Mouse (Mus musculus) right cerebral cortex, adult 2 months (tissue): ENCODE measurements at regions not wholly inside any gene's neighbourhood (a gene's known extent, or its start where the extent isn't known, plus 50 kb on each side); places are given as distances from the start of the nearest gene placed in this dataset.

ENCODE experiments used
- DNase-seq, 2 experiments: peaks; one replicate each; pipeline ENCODE4 v3.0.0; 2021 to 2022; ENCODE audit warnings: low spot score in 2 of 2

DNA sequence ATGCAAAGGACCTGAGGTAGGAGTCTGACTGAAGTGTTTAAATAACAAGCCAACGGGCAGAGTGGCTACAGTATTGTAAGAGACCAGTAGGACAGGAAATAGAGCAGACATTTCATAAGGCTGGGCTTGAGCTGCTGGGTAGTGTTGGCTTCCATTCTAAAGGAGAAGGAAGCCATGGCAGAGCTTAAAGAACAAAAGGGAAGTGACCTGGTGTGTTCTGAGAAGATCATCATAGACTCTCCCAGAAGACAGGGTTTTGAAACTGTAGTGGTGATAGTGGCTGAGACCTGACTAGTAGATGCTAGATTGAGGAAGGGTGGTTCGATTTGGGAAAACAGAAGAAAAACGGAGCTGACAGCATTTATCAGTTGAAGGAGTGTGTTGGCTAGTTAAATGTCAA, 514.1 kb upstream of the Zfp462 start:
- DNase-seq, result no peak

DNA sequence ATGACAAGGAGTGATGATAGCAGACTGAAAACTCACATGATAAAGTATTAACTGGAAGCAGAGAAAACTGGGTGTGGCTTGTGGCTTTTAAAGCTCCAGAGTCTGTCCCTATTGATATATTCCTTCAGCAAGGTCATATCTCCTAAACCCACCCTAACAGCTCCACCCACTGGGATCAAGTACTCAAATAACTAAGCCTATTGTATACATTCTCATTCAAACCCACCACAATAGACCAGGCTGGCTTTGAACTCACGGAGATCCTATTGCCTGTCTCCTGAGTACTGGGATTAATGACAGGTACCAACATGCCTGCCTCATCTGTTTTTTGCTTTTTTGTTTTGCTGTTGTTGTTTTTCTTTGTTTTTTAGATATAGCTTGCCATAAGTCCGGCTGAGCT, 484.3 kb upstream of the Zfp462 start:
- no peak for DNase-seq

DNA sequence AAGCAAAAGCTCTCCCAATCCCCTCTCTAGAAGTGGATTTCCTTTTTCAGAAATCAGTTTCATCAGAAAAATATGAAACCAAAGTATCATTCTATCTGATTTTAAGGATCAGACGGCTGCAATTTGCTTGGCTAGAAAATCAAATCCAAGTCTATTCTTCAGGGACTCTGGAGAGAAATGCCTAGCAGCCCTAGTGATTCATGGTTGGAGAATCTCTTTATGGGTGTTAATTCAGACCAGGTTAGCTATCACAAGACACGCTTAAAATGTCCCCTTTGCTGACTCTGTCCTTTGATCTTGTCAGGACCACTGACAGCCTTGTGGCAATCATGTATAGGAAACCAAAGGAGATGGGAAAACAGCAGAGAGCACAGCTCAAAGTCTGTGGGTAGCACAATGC, 475.7 kb upstream of the Zfp462 start:
- DNase-seq, result no peak

DNA sequence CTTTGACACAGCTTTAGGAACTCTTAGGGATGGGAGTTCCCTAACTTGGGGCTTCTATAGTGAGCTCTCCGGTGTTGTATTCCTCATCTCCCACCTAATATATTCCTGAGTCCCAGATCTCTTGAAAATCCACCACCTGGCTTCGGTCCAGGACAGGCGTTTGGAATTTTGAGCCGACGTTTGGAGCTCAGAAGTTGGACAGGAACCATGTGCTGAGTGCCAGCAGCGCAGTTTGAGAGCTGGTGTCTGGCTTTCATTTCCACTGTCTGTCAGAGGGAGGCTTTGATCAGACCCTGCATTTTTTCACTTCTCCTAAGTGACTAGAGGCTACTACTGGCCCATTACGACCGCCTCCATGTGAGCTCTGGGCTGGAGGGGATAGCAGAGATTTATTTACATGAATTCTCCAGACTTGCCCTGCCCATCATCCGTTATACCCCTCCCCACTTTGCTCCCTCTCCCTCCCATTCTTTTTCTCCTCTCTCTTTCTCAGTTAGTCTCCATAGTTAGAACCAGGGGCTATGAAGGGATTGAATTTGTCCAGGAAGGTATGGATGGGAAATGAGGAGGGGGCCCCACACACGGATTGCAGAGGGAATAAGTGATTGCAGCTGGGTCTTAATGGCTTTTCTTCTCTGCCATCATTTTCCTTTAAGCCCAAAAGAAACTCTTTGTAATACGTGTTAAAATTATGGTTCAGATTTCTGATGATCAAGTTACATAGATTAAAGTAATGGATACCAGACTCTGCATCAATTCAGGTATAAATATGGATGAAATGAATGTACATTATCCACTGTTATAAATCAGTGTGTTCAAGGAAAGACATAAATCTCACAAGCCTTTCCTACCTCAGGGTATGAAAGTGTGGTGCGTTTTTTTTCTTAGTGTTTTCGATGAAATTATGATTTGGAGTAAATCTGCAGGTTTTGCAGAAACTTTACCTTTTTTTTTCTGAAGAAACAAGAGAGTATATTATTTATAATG, 474.5 kb upstream of the Zfp462 start:
- DNase-seq, result peak; percentile 21 to 23

DNA sequence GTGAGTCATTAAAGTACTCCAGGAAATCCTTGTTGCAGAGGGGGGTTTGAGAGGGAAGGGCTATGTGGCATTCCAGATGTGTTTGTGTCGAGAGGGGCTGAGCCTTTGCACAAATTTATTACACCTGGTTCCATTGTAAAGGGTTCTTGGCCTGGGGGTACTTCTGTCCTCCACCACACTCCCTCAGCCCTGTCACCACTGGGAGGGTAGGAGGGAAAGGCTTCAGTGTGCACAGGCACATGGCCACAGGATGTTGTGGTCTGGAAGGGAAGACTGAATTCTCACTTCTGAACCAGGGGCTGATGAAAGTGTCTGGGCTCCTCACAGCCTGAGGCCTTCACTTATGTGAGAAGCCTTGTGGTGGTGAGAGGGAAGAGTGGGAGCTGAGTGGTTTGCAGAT, 473.8 kb upstream of the Zfp462 start:
- DNase-seq, result no peak

DNA sequence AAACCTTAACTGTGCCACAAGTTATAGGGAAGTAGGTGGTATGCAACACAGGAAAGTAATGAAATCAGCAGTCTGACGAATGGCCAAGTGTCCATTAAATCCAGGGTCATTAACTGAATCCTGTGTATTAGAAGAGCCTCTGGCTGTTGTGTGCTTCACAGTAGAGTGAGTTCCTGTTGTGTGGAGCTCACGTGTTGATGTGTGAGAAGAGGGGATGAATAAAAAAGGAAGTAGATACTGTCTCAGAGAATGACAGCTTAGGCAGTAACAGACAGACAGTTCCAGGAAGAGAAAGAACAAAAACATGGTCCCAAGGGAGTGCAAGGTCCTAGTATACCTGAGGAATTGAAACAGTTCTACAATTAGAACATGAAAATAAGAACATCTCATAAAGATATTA, 463.1 kb upstream of the Zfp462 start:
- DNase-seq, result no peak

DNA sequence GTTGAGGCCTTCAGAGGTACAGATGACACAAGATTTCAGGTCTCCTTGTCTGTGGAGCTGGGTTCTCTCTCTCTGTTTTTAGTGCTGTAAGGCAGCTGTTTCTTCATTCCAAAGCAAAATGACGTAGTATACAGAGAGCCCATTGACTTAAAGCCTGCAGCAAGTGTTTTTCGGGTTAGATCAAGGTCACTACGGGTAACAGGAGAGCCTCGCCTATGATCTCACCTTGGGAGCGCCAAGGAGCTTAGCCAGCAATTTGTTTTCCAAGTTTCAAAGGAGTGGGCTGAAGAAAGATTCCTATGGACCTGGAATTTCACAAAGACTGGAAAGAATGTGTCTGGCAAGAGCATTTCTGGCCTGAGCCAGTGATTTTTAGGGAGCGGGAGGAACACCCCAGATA, 451.8 kb upstream of the Zfp462 start:
- DNase-seq, result no peak

DNA sequence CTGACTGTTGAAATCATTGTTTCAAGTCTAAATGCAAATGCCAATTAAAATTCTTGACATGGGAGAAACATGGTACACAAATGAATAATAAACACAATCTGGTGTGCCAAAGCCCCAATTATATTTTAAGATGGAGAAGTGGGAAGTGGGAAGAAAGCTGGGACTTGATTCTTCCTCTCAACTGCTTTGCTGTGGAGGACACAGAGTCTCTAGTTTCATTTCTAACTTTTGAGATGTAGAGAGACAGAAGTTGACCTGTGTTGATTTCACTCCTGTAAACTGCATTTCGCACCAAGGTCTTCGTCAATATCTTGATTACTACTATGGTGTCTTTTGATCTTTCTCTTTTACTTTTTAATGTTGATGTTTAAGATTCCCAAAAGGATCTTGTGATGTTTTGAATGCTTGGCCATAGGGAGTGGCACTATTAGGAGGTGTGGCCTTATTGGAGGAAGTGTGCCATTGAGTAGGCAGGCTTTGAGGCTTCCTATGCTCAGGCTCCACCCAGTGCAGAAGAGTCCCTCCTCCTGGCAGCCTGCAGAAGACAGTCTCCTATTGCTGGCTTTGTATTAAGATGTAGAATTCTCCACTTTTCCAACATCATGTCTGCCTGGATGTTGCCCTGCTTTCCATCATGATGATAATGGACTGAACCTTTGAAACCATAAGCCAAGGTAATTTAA, 447.4 kb upstream of the Zfp462 start:
- DNase-seq, result no peak

DNA sequence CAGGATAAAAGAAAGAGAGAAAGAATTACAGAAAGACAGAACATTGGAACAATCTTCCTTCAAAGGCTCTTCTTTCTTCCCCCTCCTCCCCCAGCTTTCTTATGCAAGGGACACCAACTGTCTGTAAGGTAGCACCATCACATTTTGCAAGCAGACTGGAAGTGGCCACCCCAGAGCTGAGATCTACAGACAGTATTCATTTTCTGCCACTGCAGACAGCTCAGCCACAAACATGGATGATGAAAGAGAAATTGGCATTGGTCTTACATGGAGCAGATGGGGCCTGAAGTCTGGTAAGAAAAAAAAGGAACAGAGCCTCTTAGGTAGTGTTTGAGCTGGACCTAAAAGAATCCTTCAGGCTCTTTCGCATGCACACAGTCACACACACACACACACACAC, 428.9 kb upstream of the Zfp462 start:
- peak; percentile 17 to 21 for DNase-seq

DNA sequence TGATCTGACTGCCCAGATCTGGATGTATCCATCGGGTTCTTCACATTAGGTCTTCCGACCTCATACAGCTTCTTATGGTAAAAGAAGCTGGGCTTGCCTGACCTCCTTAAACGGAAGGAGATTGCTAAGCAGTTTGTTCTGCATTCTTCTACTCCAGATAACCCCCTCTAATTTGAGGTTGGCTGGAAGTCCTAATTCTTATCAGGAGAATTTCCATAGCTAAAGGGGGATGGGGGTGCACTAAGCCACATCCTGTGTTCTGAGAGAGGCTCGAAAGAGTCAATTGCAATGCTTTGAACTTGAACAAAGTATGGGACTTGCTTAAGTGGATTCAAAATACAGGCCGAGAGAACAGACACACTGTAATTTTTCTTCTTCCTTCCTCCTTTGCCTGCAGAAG, 421.6 kb upstream of the Zfp462 start:
- DNase-seq, result no peak

DNA sequence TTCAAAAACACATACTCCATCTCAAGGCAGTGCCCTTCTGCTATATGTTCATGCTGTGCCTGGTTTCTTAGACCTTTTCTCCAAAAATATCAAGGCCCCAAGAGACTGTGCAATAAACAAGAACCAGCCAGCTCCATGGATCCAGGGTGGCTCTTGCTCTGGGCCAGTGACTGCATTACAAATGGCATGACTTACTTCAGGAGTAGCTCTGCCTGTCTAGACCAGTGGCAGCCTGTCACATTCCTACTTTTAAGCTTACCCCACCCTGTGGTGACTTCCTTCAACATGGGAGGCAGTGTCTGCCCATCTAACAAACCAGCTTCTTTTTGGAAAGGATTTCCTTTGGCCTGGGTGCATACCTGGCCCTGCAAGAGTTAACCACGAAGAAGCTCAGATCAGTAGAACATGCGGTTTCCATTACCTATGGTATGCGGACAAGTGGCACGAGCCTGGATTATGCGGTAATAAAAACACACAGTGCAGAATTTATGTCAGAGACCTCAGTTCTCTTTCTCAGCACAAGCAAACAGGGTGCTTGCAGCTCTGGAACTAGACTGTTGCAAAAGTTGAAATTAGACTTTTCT, 418.8 kb upstream of the Zfp462 start:
- DNase-seq, result no peak

DNA sequence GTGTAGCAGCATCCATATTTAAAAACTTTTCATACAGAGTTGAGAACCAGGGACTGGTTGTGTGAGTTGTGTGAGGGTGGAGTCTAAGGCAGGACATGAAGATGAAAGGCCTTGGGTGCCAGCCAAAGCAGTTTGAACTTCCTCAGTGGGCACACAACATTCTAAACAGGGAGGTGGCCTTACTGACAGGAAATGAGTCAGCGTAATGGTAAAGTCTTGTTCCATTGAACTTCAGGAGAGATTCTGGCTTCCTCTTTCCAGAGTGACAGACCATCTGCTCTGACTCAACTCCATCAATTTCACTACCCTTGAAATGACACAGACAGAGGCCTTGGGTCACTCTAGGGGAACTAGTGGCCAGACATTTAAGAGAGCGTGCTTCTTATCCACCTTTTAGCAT, 417.2 kb upstream of the Zfp462 start:
- DNase-seq, result no peak

DNA sequence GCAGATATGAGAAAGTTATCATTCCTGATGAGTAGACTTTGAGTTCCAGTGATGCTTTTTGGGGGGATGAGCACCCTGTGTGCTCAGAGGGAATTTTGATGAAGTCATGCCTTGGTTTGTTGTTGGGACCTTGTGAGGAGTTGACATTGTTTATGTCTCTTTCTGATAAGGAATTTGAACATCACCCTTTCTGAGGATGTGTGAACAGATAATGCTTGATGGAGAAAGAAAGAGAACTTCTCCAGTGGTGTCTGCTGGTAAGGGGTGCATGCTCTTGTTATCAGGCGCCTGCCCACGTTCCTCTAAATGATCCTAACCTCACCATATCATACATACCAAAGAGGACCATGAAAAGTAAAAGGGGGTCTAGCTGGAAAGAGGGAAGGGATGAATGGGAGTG, 413.1 kb upstream of the Zfp462 start:
- no peak for DNase-seq

DNA sequence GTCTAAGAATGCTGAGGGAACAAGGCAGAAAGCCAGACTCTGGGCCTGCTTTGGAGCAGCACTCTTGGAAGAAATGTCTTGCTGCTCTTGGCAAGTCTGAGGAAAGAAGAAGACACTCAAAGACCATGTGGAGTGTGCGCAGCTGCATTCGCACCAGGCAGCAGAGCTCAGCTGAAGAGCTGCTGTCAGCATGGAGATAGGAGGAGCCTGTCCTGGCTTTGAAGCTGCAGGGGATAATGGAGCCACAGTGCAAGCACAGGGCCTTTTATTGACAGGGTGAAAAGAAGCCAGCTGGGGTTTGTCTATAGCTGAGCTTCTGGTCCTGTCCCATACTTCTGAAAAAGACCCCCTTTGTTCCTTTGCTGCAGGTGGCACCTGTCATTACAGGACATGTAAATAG, 411.0 kb upstream of the Zfp462 start:
- DNase-seq, result no peak

DNA sequence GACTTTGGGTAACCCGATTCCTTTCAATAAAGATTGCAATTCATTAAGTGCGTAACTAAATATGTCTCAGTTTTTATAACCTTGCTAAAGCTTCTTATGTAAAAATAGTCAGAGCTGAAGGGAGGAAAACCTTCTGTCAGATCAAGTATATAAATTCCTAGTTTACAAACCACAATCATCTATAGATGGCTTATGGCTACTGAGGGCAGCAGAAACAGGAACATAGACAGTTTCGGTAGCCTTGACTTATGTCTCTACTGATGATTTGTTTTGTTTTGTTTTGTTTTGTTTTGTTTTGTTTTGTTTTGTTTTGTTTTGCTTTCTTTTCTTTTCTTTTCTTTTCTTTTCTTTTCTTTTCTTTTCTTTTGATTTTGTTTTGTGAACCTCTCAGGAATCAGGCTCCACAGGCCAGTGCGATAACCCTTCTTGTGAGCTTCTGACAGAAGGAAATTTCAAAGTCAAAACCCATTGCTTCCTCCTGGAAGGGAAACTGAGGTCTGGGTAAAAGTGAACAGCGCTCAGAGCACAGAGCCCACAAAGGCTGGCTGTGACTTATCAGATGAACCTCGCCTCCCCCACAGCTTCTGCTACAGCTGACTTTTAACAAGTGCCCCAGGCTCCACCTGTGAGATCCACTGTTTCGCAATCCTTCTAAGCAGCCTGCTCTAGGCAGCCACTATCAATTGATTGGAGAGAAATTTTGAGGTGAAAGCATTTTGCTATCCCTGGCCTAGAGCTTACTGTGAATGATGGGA, 391.8 kb upstream of the Zfp462 start:
- DNase-seq, result no peak

DNA sequence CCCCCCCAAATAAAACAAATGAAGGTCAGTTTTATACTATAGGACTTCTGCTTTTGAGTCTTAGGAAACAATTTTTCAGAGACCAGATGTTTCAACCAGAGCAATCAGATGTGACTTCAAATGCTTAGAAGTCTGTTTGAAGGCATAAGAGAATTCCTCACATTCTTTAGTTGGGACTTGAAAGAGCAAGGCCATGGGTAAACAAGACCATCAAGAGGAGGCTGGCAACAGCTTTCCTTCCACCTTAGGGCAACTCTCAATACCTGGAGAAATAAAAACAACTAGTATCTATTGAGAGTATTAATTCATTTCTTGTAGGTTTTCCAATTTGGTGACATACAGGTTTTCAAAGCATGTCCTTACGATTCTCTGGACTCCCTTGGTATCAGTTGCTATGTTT, 381.8 kb upstream of the Zfp462 start:
- no peak for DNase-seq

DNA sequence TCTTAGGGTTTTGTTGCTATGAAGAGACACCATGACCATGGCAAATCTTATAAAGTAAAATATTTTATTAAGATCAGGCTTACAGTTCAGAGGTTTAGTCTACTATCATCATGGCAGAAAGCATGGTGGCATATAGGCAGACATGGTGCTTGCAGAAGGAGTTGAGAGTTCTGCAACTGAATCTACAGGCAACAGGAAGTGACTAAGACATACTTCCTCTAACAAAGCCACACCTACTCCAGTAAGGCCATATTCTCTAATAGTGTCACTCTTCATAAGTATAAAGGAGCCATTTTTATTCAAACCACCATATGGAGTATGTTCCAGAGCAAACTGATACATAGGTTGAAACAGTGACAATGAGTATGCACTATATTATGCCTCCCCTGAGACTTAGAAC, 371.7 kb upstream of the Zfp462 start:
- no peak for DNase-seq

DNA sequence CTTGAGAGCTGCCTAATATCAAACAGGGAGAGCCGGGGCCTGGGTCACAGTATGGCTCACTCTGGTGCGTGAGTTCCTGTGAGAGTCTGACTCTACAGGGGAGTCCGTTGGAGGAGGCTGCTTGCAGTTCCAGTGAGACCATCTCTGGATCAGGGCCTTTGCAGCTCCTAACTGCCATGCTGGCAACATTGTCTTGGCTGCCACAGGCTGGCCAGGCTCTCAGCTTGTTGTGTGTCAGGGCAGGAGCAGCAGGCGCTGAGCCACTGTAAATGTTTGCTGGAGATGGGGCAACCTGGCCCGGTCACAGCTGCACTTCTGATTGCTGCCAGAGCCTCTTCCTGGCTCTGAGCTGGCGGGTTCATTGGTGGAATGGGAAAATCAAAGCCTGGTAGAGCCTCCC, 357.7 kb upstream of the Zfp462 start:
- DNase-seq, result no peak

DNA sequence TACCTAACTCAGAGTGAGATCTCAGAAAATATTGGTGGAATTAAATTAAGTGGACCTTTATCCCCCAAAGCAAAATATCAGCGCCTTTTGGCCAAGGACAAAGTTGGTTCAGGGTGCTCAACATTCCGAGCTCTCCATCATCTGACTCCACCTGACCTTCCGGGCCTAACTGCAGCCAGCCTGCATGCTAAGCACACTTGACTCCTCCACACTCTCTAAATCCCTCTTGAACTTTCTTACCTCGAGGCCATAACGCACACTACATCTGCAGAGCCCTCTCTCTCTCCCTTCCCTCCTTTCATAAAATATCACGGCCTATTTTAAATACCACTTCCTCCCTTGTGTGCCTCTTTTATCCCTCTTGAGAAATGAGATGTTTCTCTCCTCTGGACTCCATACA, 356.1 kb upstream of the Zfp462 start:
- DNase-seq, result no peak

DNA sequence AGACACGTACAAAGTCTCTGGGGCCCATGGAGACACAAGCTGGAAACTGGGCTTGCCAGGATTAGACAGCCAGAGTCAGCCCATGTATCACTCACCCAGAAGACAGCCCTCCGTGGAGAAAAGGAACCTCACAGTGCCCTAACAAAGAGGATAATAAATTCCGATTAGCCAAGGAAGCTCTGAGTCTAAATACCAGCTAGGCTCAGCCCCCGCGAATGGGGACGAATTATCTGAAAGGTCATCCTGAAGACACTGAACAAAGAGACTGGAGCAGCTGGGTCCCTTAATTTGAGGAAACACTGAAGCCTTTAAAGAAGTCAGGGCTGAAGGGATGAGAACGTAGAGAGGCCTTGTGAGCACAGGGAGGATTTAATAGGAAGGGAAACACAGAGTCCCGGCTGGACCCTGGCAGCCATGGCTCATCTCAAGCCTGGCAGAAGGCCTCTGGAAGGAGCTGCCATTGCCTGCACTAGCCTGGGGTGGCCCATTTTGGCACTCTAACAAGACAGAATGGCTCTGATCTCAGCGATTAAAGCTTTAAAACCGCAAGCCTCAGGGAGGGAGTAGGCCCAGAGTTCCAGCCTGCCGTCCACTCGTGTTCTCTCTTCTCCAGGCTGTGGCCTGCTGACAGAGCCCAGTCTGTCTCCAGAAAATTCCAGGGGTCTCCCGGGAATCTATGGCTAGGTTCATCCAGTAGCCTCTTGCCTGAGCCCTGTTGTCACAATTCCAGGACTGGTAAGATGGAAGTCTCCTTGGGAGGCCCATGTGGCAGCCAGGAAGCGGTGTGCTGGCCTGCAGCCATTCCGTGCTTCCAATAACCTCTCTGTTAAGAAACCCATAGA, 343.0 kb upstream of the Zfp462 start:
- no peak for DNase-seq

DNA sequence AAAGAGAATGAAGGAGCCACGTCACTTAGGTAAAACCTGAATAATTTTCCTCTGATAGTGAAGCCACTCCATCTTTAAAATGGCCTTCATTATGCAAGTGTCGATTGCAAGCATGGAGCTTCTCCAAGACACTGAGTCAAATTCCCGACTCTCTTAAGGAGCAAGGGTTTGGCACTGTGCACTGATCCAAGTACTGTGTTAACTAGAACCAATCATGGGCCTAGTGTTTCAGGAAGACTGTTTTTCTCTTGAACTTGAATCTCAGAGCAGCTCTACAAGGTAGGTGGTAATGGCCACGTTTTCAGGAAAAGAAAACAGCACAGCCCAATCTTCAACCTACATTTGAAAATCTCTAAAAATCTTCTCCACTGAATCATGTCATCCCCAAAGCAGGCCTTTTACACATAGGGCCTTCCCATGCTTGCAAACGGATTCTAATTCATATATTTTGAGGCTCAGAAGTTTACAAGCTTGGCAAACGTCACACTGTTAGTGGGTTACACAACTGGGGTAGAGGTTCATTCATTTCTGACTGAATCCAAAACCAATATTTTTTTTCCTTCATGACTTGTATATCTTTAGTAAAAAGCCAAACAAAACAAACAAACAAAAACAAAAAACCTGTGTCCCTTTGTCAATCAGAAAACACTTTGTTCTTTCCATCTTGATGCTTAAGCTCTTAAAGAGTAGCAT, 342.2 kb upstream of the Zfp462 start:
- no peak for DNase-seq
